8 mouse cellular contexts compared by ENCODE assay signal in genomic region chr16:49766326-49766725, GRCm38 (mm10). TPM values are rescaled to one million over a fixed set of nuclear protein-coding genes. Genes with fewer than 3 reads are reported as not detected.
A peak's percentile ranks its signal among the peaks of the same experiment; 100 is the strongest.
DNase-seq lines count a peak whose midpoint lies in the region; ATAC-seq lines count a peak whose summit lies in the region.

No protein-coding gene starts in this region.

- no peak overlapping the region for H3K9ac ChIP-seq in heart, embryonic 12.5 days

- no peak for ATAC-seq in heart, embryonic 12.5 days (ENCODE audit: insufficient number of reproducible peaks, low FRiP score)
- peak; percentile 99 for ATAC-seq in CD4-positive, CD25-positive, alpha-beta regulatory T cell, adult 4 months

- 61% methylated on average over 3 of the region's 3 CpGs for WGBS in heart, embryonic 12.5 days

- H3K27ac ChIP-seq in heart, embryonic 12.5 days (ENCODE audit: poor library complexity, severe bottlenecking): no peak overlapping the region

- H3K27me3 ChIP-seq in heart, embryonic 12.5 days (replicated peaks): no peaks in the 10 kb centered on the region
- H3K27me3 ChIP-seq in megakaryocyte, embryonic 14.5 days (replicated peaks): no peaks in the 10 kb centered on the region

- DNase-seq in heart, adult 11 months: peak; percentile 93
- DNase-seq in c-Kit-positive CD71-positive TER-119-negative erythroid progenitor cells, embryonic 14.5 days (ENCODE audit: low read depth): peak; percentile 67
- DNase-seq in kidney, adult 8-10 months: peak; percentile 13 to 41
- no peak for DNase-seq in right cerebral cortex, postnatal 10 days (ENCODE audit: low spot score in 2 of 2)
- DNase-seq in layer of hippocampus, adult 11-12 months (ENCODE audit: low spot score): no peak

- H3K9me3 ChIP-seq in heart, embryonic 12.5 days (replicated peaks): no peaks in the 10 kb centered on the region
- no peaks in the 10 kb centered on the region for H3K9me3 ChIP-seq in megakaryocyte, embryonic 14.5 days

- peaks cover 8% of the 10 kb centered on the region; the same call in 1 of the 2 replicates for H3K4me1 ChIP-seq in heart, embryonic 12.5 days (replicated peaks)
- H3K4me1 ChIP-seq in megakaryocyte, embryonic 14.5 days: peaks cover 84% of the 10 kb centered on the region

- no peak overlapping the region for H3K4me2 ChIP-seq in heart, embryonic 12.5 days

- no peak overlapping the region for H3K4me3 ChIP-seq in heart, embryonic 12.5 days
- peak overlapping the region; percentile 11 for H3K4me3 ChIP-seq in megakaryocyte, embryonic 14.5 days (replicated peaks)

- 0 out of 2 replicates have a peak, but pooled peaks cover 3% of the 10 kb centered on the region for H3K36me3 ChIP-seq in heart, embryonic 12.5 days
- H3K36me3 ChIP-seq in megakaryocyte, embryonic 14.5 days (replicated peaks; ENCODE audit: low read length): peaks cover 16% of the 10 kb centered on the region

RNA-seq across cellular contexts. Expression of gene Cd47, which starts 34.0 kb away (rescaled TPM):
- 60.0 and 63.3 TPM in 2 replicates for polyA plus RNA-seq in heart, embryonic 12.5 days (2016; fragmentation: Nextera tagmentation; extraction: Ambion mirVana)
- 100 to 1,000 TPM; 184 to 254 TPM for polyA plus RNA-seq in CD4-positive, CD25-positive, alpha-beta regulatory T cell, adult 4 months (2017; shearing (Covaris generic))
- polyA plus RNA-seq in megakaryocyte, embryonic 14.5 days (2012; ENCODE audit: insufficient read depth, low replicate concordance): 98.5 and 119 TPM in 2 replicates

Comparison
In these comparisons a context has a peak if more than half of its experiments do, and no peak if none do; other contexts are left out.
1. DNase-seq: peak in heart, adult 11 months (single experiment), c-Kit-positive CD71-positive TER-119-negative erythroid progenitor cells, embryonic 14.5 days (single experiment) and kidney, adult 8-10 months (2 of 2); none in right cerebral cortex, postnatal 10 days (0 of 2) and layer of hippocampus, adult 11-12 months (single experiment).